Mouse (Mus musculus) adrenal gland, postnatal 36 days (tissue): ENCODE measurements around the gene Plgrkt. TPM values are rescaled to one million over a fixed set of nuclear protein-coding genes. Genes with fewer than 3 reads are reported as not detected.

ENCODE experiments used
- DNase-seq, 2 experiments: peaks; one replicate each; pipeline ENCODE4 v3.0.0; 2021; ENCODE audit warnings: mixed read lengths in 1 of 2
- total RNA-seq, 2 experiments: library from RNA; stranded (reverse); gene quantifications; 2 replicates each; pipeline ENCODE4 v1.2.3; 2021

The Plgrkt gene
- total RNA-seq, 2 experiments from 2014 or later = 42.5 to 55.5 TPM

- peak; percentile 90 to 94 for DNase-seq
These were observed 12.0 kb downstream of the Plgrkt start for GRCm38 (mm10) chr19:29354895-29355877.

GRCm38 (mm10) chr19:29350991-29351390 lies 16.2 kb downstream of the Plgrkt start:
- no peak for DNase-seq

GRCm38 (mm10) chr19:29345636-29346035 lies 21.6 kb downstream of the Plgrkt start:
- DNase-seq = no peak

GRCm38 (mm10) chr19:29344868-29345267 lies 22.3 kb downstream of the Plgrkt start:
- DNase-seq = no peak

GRCm38 (mm10) chr19:29342281-29342680 lies 24.9 kb downstream of the Plgrkt start:
- DNase-seq = no peak

GRCm38 (mm10) chr19:29341029-29341428 lies 26.2 kb downstream of the Plgrkt start:
- no peak for DNase-seq

GRCm38 (mm10) chr19:29336624-29337023 lies 30.6 kb downstream of the Plgrkt start:
- DNase-seq = no peak

- DNase-seq = peak; percentile 15 to 16
These were observed 33.0 kb downstream of the Plgrkt start, which contains the start of gene Rln1 for GRCm38 (mm10) chr19:29334068-29334745. Rln1 (minus strand) TSS chr19:29334670.

- DNase-seq = no peak
These were observed 40.2 kb downstream of the Plgrkt start for GRCm38 (mm10) chr19:29326822-29327552.

- no peak for DNase-seq
These were observed 40.8 kb downstream of the Plgrkt start for GRCm38 (mm10) chr19:29326396-29326795.

GRCm38 (mm10) chr19:29325852-29326180 lies 41.4 kb downstream of the Plgrkt start:
- DNase-seq = no peak

- peak; percentile 79 to 89 for DNase-seq
These were observed 41.9 kb downstream of the Plgrkt start, which contains the start of gene Insl6 for GRCm38 (mm10) chr19:29325053-29325851. Insl6 (minus strand) TSS chr19:29325356.

GRCm38 (mm10) chr19:29323416-29324049 lies 43.7 kb downstream of the Plgrkt start:
- no peak for DNase-seq

GRCm38 (mm10) chr19:29312661-29313060 lies 54.5 kb downstream of the Plgrkt start:
- DNase-seq = no peak

GRCm38 (mm10) chr19:29311791-29312190 lies 55.4 kb downstream of the Plgrkt start:
- peak in 1 of 2 experiments; percentile 9 for DNase-seq

- no peak for DNase-seq
These were observed 58.4 kb downstream of the Plgrkt start for GRCm38 (mm10) chr19:29308832-29309231.

- no peak for DNase-seq
These were observed 65.1 kb downstream of the Plgrkt start for GRCm38 (mm10) chr19:29302119-29302518.

GRCm38 (mm10) chr19:29300919-29301318 lies 66.3 kb downstream of the Plgrkt start:
- DNase-seq = no peak
